Mouse (Mus musculus) liver, embryonic 13.5 days (tissue): ENCODE data around the gene Ephb6. TPM values are rescaled to one million over a fixed set of nuclear protein-coding genes. Genes with fewer than 3 reads are reported as not detected.
A peak's percentile ranks its signal among the peaks of the same experiment; 100 is the strongest.

Source experiments
- ATAC-seq: fragments of 200-750 bp; cut with Nextera tagmentation; 2 replicates; pipeline ENCODE4 v1.8.0; 2017; ENCODE audit warnings: low read depth, mild to moderate bottlenecking, moderate number of reproducible peaks, moderate library complexity
- DNase-seq: peaks from one replicate; pipeline ENCODE4 v3.0.0; 2022
- H3K27ac ChIP-seq: fragments of 300-500 bp; sonication (generic); 2 replicates; pipeline ENCODE4 v1.5.1; 2015; ENCODE audit warnings: moderate library complexity, mild to moderate bottlenecking, inconsistent platforms
- H3K27me3 ChIP-seq: fragments of 300-500 bp; sonication (generic); 2 replicates; pipeline ENCODE4 v1.6.1; 2015; ENCODE audit warnings: mild to moderate bottlenecking, inconsistent platforms
- H3K36me3 ChIP-seq: fragments of 300-500 bp; sonication (generic); 2 replicates; pipeline ENCODE4 v1.6.1; 2015; ENCODE audit warnings: mild to moderate bottlenecking, inconsistent platforms
- H3K4me1 ChIP-seq: fragments of 300-500 bp; sonication (generic); replicated peaks from 2 replicates; pipeline ENCODE4 v1.6.1; 2015; ENCODE audit warnings: inconsistent platforms
- H3K4me2 ChIP-seq: fragments of 300-500 bp; sonication (generic); 2 replicates; pipeline ENCODE4 v1.6.1; 2015; ENCODE audit warnings: inconsistent platforms, mild to moderate bottlenecking, moderate library complexity
- H3K4me3 ChIP-seq: fragments of 300-500 bp; sonication (generic); replicated peaks from 2 replicates; pipeline ENCODE4 v1.5.1; 2015; ENCODE audit warnings: mild to moderate bottlenecking, inconsistent platforms
- H3K9ac ChIP-seq: fragments of 300-500 bp; sonication (generic); 2 replicates; pipeline ENCODE4 v1.6.1; 2015; ENCODE audit warnings: mild to moderate bottlenecking, inconsistent platforms
- H3K9me3 ChIP-seq: fragments of 300-500 bp; sonication (generic); replicated peaks from 2 replicates; pipeline ENCODE4 v1.6.1; 2016; ENCODE audit warnings: inconsistent platforms
- WGBS: fragments of 180-500 bp; shearing (Covaris S2); methylation state at CpG from one replicate; pipeline ENCODE4 v1.1.7; 2015; ENCODE audit not compliant: insufficient replicate concordance; 5-methylcytosine and 5-hydroxymethylcytosine counted together
- polyA plus RNA-seq: library from polyadenylated mRNA; unstranded; fragments of >200 nt; fragmentation: Nextera tagmentation; extraction: Ambion mirVana; gene quantifications from 2 replicates; pipeline ENCODE4 v1.2.1, GENCODE M21; 2015

The Ephb6 gene
- polyA plus RNA-seq, 1 experiment from 2014 or later = 1.1 TPM

GRCm38 (mm10) chr6:41628180-41628579, 22.9 kb downstream of the Ephb6 start:
- ATAC-seq = no peak

DNA sequence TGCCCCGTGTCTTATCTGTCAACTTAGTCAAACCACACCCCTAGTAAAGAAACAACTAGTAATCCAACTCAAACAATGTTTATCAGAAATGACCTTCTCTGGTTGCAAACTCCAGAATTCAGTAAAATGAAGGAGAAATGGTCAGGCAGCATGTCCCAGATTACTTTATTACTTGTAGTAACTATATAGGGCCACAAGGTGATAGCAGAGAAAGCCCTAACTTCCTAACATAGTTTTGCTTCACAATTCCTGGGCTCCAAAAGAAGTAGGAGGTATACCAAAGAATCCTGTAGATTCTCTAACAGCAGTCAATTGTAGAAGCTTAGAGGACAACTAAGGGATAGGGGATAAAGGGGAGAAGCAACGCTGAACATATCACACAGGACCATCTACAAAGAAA, 25.5 kb downstream of the Ephb6 start:
- H3K9ac ChIP-seq = no peak overlapping the region
- no peaks in the 10 kb centered on the region for H3K9me3 ChIP-seq
- no peaks in the 10 kb centered on the region for H3K36me3 ChIP-seq
- H3K4me3 ChIP-seq = no peak overlapping the region
- WGBS = 39% methylated on average over 2 of the region's 2 CpGs
- DNase-seq = no peak
- no peak for ATAC-seq
- H3K27me3 ChIP-seq = no peaks in the 10 kb centered on the region
- no peaks in the 10 kb centered on the region for H3K4me1 ChIP-seq
- H3K4me2 ChIP-seq = no peak overlapping the region
- no peak overlapping the region for H3K27ac ChIP-seq

More at GRCm38 (mm10) chr6:41628180-41628579, 22.9 kb downstream of the Ephb6 start:
- no peak overlapping the region for H3K4me3 ChIP-seq
- H3K36me3 ChIP-seq = no peaks in the 10 kb centered on the region
- H3K4me1 ChIP-seq = no peaks in the 10 kb centered on the region
- H3K9ac ChIP-seq = no peak overlapping the region
- no peak overlapping the region for H3K4me2 ChIP-seq
- WGBS = 26% methylated on average over 1 of the region's 1 CpGs
- DNase-seq = no peak
- H3K9me3 ChIP-seq = no peaks in the 10 kb centered on the region
- H3K27me3 ChIP-seq = no peaks in the 10 kb centered on the region
- H3K27ac ChIP-seq = no peak overlapping the region

GRCm38 (mm10) chr6:41631549-41631948, 26.3 kb downstream of the Ephb6 start:
- no peaks in the 10 kb centered on the region for H3K36me3 ChIP-seq
- H3K27me3 ChIP-seq = no peaks in the 10 kb centered on the region
- WGBS = 59% methylated on average over 4 of the region's 4 CpGs
- no peak for DNase-seq
- ATAC-seq = no peak
- no peak overlapping the region for H3K4me2 ChIP-seq
- H3K4me1 ChIP-seq = no peaks in the 10 kb centered on the region
- no peak overlapping the region for H3K9ac ChIP-seq
- H3K4me3 ChIP-seq = no peak overlapping the region
- no peaks in the 10 kb centered on the region for H3K9me3 ChIP-seq
- H3K27ac ChIP-seq = no peak overlapping the region

- DNase-seq (no peak), ATAC-seq (no peak)
- H3K4me1 ChIP-seq = no peaks in the 10 kb centered on the region
- H3K9ac ChIP-seq = no peak overlapping the region
- no peaks in the 10 kb centered on the region for H3K27me3 ChIP-seq
- H3K4me2 ChIP-seq = no peak overlapping the region
- H3K4me3 ChIP-seq = no peak overlapping the region
- no peaks in the 10 kb centered on the region for H3K9me3 ChIP-seq
- 50% methylated on average over 1 of the region's 1 CpGs for WGBS
- H3K27ac ChIP-seq = no peak overlapping the region
- no peaks in the 10 kb centered on the region for H3K36me3 ChIP-seq
These were observed 29.9 kb downstream of the Ephb6 start for GRCm38 (mm10) chr6:41635211-41635610.

DNA sequence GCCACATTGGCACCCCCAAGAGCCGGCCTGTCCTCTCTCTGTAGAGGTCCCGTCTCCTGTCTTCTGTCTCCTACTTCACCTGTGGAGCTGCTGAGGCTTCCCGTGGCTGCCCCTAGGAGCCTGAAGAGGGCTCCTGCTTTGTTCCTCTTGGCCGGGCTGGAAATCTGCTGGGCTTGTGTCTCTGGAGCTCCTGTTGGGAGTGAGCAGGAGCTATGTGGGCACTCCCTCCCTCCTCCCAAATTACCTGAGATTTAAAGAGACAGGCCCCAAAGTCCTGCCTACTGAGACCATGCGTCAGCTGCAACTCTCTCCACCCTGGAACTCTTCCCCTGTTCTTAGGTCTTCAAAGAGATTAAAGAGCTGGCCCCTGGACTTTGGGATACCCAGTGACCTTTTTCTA, 30.9 kb downstream of the Ephb6 start, which contains the start of gene Trpv6:
TSS of gene Trpv6 (minus strand) at position 228 of the 400 bp plus-strand sequence.
- no peaks in the 10 kb centered on the region for H3K4me1 ChIP-seq
- no peak within 1 kb of the TSS for H3K27ac ChIP-seq
- ATAC-seq = no peak
- DNase-seq = no peak
- no peaks in the 10 kb centered on the region for H3K27me3 ChIP-seq
- no peaks in the 10 kb centered on the region for H3K9me3 ChIP-seq
- no peak within 1 kb of the TSS for H3K4me3 ChIP-seq
- H3K9ac ChIP-seq = no peak within 1 kb of the TSS
- no peak within 1 kb of the TSS for H3K4me2 ChIP-seq
- no peaks in the 10 kb centered on the region for H3K36me3 ChIP-seq
- WGBS = 38% methylated on average over 5 of the region's 5 CpGs

- Histone ChIP-seq H3K4me1 (no peaks in the 10 kb centered on the region; the same call in 1 of the 2 replicates), H3K27me3 (no peaks in the 10 kb centered on the region), H3K4me2 (no peak overlapping the region), H3K9me3 (no peaks in the 10 kb centered on the region), H3K36me3 (no peaks in the 10 kb centered on the region), H3K9ac (no peak overlapping the region), H3K27ac (no peak overlapping the region), H3K4me3 (no peak overlapping the region)
- DNase-seq = no peak
- 36% methylated on average over 1 of the region's 1 CpGs for whole genome bisulfite sequencing
- no peak for ATAC-seq
These were observed 32.1 kb downstream of the Ephb6 start for GRCm38 (mm10) chr6:41637393-41637792.

DNA sequence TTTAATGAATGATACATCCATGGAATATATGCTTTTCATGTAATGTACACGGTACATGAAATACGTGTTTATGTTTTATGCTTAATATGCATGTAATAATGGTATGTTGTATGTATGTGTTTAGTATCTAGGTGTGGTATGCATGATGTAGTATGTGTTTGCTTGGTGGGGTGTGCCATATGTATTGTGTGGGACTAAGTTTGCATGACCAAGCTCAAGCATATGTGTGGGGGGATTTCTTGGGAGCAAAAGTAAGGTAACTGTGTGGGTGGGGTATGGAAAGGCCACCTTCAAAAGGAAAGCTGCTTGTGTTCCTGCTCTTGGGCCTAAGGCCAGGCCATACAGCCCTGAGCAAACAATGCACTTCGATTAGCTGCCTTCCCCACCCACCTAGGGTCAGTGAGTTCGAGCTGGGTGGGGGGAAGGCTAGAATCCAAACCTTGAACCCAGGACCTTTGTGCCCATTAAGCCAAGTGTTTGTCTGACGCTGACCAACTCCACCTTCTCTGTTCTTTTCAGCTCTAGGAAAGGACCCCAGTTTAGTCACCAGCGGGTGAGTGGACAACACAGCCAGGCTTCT, 32.7 kb downstream of the Ephb6 start:
- DNase-seq (no peak), ATAC-seq (peak; percentile 51)
- no peaks in the 10 kb centered on the region for H3K9me3 ChIP-seq
- no peak overlapping the region for H3K27ac ChIP-seq
- H3K4me3 ChIP-seq = no peak overlapping the region
- H3K9ac ChIP-seq = no peak overlapping the region
- H3K27me3 ChIP-seq = no peaks in the 10 kb centered on the region
- WGBS = 59% methylated on average over 6 of the region's 6 CpGs
- no peaks in the 10 kb centered on the region; the same call in 1 of the 2 replicates for H3K4me1 ChIP-seq
- no peaks in the 10 kb centered on the region for H3K36me3 ChIP-seq
- H3K4me2 ChIP-seq = no peak overlapping the region

GRCm38 (mm10) chr6:41640449-41640848, 35.2 kb downstream of the Ephb6 start:
- H3K9ac ChIP-seq = no peak overlapping the region
- no peak overlapping the region for H3K4me3 ChIP-seq
- no peaks in the 10 kb centered on the region for H3K36me3 ChIP-seq
- H3K9me3 ChIP-seq = no peaks in the 10 kb centered on the region
- 70% methylated on average over 3 of the region's 3 CpGs for WGBS
- H3K4me1 ChIP-seq = no peaks in the 10 kb centered on the region; the same call in 1 of the 2 replicates
- no peak overlapping the region for H3K4me2 ChIP-seq
- ATAC-seq (no peak), DNase-seq (no peak)
- no peaks in the 10 kb centered on the region for H3K27me3 ChIP-seq
- H3K27ac ChIP-seq = no peak overlapping the region

GRCm38 (mm10) chr6:41641173-41641866, 36.0 kb downstream of the Ephb6 start:
- Histone ChIP-seq H3K9me3 (no peaks in the 10 kb centered on the region), H3K36me3 (no peaks in the 10 kb centered on the region), H3K4me3 (no peak overlapping the region), H3K27ac (no peak overlapping the region), H3K4me2 (no peak overlapping the region), H3K27me3 (no peaks in the 10 kb centered on the region), H3K9ac (no peak overlapping the region), H3K4me1 (no peaks in the 10 kb centered on the region; the same call in 1 of the 2 replicates)
- DNase-seq (no peak), ATAC-seq (no peak)
- WGBS = 49% methylated on average over 6 of the region's 6 CpGs

GRCm38 (mm10) chr6:41642765-41643164, 37.5 kb downstream of the Ephb6 start:
- no peak overlapping the region for H3K4me3 ChIP-seq
- no peaks in the 10 kb centered on the region for H3K27me3 ChIP-seq
- DNase-seq = no peak
- no peaks in the 10 kb centered on the region for H3K36me3 ChIP-seq
- WGBS = 68% methylated on average over 4 of the region's 4 CpGs
- ATAC-seq = no peak
- H3K9me3 ChIP-seq = no peaks in the 10 kb centered on the region
- no peak overlapping the region for H3K4me2 ChIP-seq
- no peak overlapping the region for H3K9ac ChIP-seq
- H3K4me1 ChIP-seq = no peaks in the 10 kb centered on the region; the same call in 1 of the 2 replicates
- H3K27ac ChIP-seq = no peak overlapping the region

GRCm38 (mm10) chr6:41643227-41643626, 37.9 kb downstream of the Ephb6 start:
- DNase-seq = no peak
- H3K4me1 ChIP-seq = no peaks in the 10 kb centered on the region; the same call in 1 of the 2 replicates
- no peak overlapping the region for H3K27ac ChIP-seq
- no peak overlapping the region for H3K9ac ChIP-seq
- H3K4me2 ChIP-seq = no peak overlapping the region
- no peaks in the 10 kb centered on the region for H3K27me3 ChIP-seq
- no peaks in the 10 kb centered on the region for H3K36me3 ChIP-seq
- H3K9me3 ChIP-seq = no peaks in the 10 kb centered on the region
- 74% methylated on average over 3 of the region's 3 CpGs for WGBS
- no peak overlapping the region for H3K4me3 ChIP-seq
- ATAC-seq = peak; percentile 51; the same call in 1 of the 2 replicates

GRCm38 (mm10) chr6:41646220-41646619, 40.9 kb downstream of the Ephb6 start:
- no peak overlapping the region for H3K9ac ChIP-seq
- 63% methylated on average over 3 of the region's 3 CpGs for WGBS
- H3K36me3 ChIP-seq = no peaks in the 10 kb centered on the region
- no peak for ATAC-seq
- H3K4me2 ChIP-seq = no peak overlapping the region
- H3K4me3 ChIP-seq = no peak overlapping the region
- H3K27ac ChIP-seq = no peak overlapping the region
- no peaks in the 10 kb centered on the region; the same call in 1 of the 2 replicates for H3K4me1 ChIP-seq
- H3K9me3 ChIP-seq = no peaks in the 10 kb centered on the region
- no peak for DNase-seq
- H3K27me3 ChIP-seq = no peaks in the 10 kb centered on the region
